Mouse (Mus musculus): ENCODE results near the gene Slc35e3. TPM values are rescaled to one million over a fixed set of nuclear protein-coding genes. Genes with fewer than 3 reads are reported as not detected.
A peak's percentile ranks its signal among the peaks of the same experiment; 100 is the strongest.
"Not testable (repeated sequence)": the region's sequence is repeated elsewhere in the genome, so short reads cannot be mapped to it uniquely, and the experiment has no call there.

Slc35e3 gene
- total RNA-seq, 1 experiment from 2014 or later = 17.0 TPM

GRCm38 (mm10) chr10:117732962-117733592, 13.1 kb downstream of the Slc35e3 start:
- DNase-seq = no peak

GRCm38 (mm10) chr10:117732184-117732583, 14.0 kb downstream of the Slc35e3 start:
- no peak for DNase-seq

- peak; percentile 61 for DNase-seq
Measured at GRCm38 (mm10) chr10:117731244-117732101, 14.7 kb downstream of the Slc35e3 start.

- no peak for DNase-seq
Measured at GRCm38 (mm10) chr10:117730637-117731203, 15.4 kb downstream of the Slc35e3 start.

GRCm38 (mm10) chr10:117730140-117730539, 16.0 kb downstream of the Slc35e3 start:
- no peak for DNase-seq

- DNase-seq = no peak
Measured at GRCm38 (mm10) chr10:117729139-117729814, 16.9 kb downstream of the Slc35e3 start.

- DNase-seq = no peak
Measured at GRCm38 (mm10) chr10:117728574-117728973, 17.6 kb downstream of the Slc35e3 start.

- DNase-seq = no peak
Measured at GRCm38 (mm10) chr10:117727518-117728110, 18.6 kb downstream of the Slc35e3 start.

- no peak for DNase-seq
Measured at GRCm38 (mm10) chr10:117726888-117727385, 19.2 kb downstream of the Slc35e3 start.

GRCm38 (mm10) chr10:117726350-117726749, 19.8 kb downstream of the Slc35e3 start:
- no peak for DNase-seq

- DNase-seq = no peak
Measured at GRCm38 (mm10) chr10:117725671-117726070, 20.5 kb downstream of the Slc35e3 start.

GRCm38 (mm10) chr10:117724804-117725361, 21.3 kb downstream of the Slc35e3 start:
- DNase-seq = no peak

GRCm38 (mm10) chr10:117724136-117724718, 21.9 kb downstream of the Slc35e3 start:
- no peak for DNase-seq

GRCm38 (mm10) chr10:117718161-117719119, 27.7 kb downstream of the Slc35e3 start:
- DNase-seq = peak; percentile 71

GRCm38 (mm10) chr10:117717583-117717982, 28.6 kb downstream of the Slc35e3 start:
- peak; percentile 72 for DNase-seq

GRCm38 (mm10) chr10:117716686-117717085, 29.5 kb downstream of the Slc35e3 start:
- DNase-seq = no peak

GRCm38 (mm10) chr10:117715654-117716053, 30.5 kb downstream of the Slc35e3 start:
- not testable (repeated sequence) for DNase-seq

GRCm38 (mm10) chr10:117714928-117715500, 31.2 kb downstream of the Slc35e3 start:
- no peak for DNase-seq

GRCm38 (mm10) chr10:117714048-117714545, 32.1 kb downstream of the Slc35e3 start:
- no peak for DNase-seq

Data from adrenal gland, postnatal 25 days (tissue).